Mouse (Mus musculus) limb, embryonic 13.5 days (tissue): ENCODE data around the gene Gm4763. TPM values are rescaled to one million over a fixed set of nuclear protein-coding genes. Genes with fewer than 3 reads are reported as not detected.
"Not testable (repeated sequence)": the region's sequence is repeated elsewhere in the genome, so short reads cannot be mapped to it uniquely, and the experiment has no call there.

ENCODE experiments used
- ATAC-seq: fragments of 200-750 bp; cut with Nextera tagmentation; 2 replicates; pipeline ENCODE4 v1.8.0; 2017; ENCODE audit warnings: low read depth, moderate number of reproducible peaks, moderate TSS enrichment; ENCODE audit not compliant: low FRiP score
- H3K27ac ChIP-seq: fragments of 300-500 bp; sonication (generic); 2 replicates; pipeline ENCODE4 v1.5.1; 2015; ENCODE audit warnings: inconsistent platforms, mild to moderate bottlenecking, moderate library complexity
- H3K27me3 ChIP-seq: fragments of 300-500 bp; sonication (generic); 2 replicates; pipeline ENCODE4 v1.6.1; 2015; ENCODE audit warnings: mild to moderate bottlenecking, inconsistent platforms
- H3K36me3 ChIP-seq: fragments of 300-500 bp; sonication (generic); 2 replicates; pipeline ENCODE4 v1.6.1; 2015; ENCODE audit warnings: inconsistent platforms, mild to moderate bottlenecking, moderate library complexity
- H3K4me1 ChIP-seq: fragments of 300-500 bp; sonication (generic); 2 replicates; pipeline ENCODE4 v1.6.1; 2015; ENCODE audit warnings: inconsistent platforms
- H3K4me2 ChIP-seq: fragments of 300-500 bp; sonication (generic); replicated peaks from 2 replicates; pipeline ENCODE4 v1.6.1; 2015; ENCODE audit warnings: inconsistent platforms, mild to moderate bottlenecking, moderate library complexity
- H3K4me3 ChIP-seq: fragments of 300-500 bp; sonication (generic); 2 replicates; pipeline ENCODE4 v1.5.1; 2015; ENCODE audit warnings: moderate library complexity, mild to moderate bottlenecking, inconsistent platforms
- H3K9ac ChIP-seq: fragments of 300-500 bp; sonication (generic); 2 replicates; pipeline ENCODE4 v1.6.1; 2015; ENCODE audit warnings: mild to moderate bottlenecking, inconsistent platforms
- H3K9me3 ChIP-seq: fragments of 300-500 bp; sonication (generic); 2 replicates; pipeline ENCODE4 v1.6.1; 2016; ENCODE audit warnings: inconsistent platforms
- WGBS: fragments of 180-500 bp; shearing (Covaris S2); methylation state at CpG from one replicate; pipeline ENCODE4 v1.1.7; 2015; 5-methylcytosine and 5-hydroxymethylcytosine counted together
- polyA plus RNA-seq: library from polyadenylated mRNA; unstranded; fragments of >200 nt; fragmentation: Nextera tagmentation; extraction: Ambion mirVana; gene quantifications from 2 replicates; pipeline ENCODE4 v1.2.1, GENCODE M21; 2015

Gm4763 gene
- polyA plus RNA-seq, 1 experiment from 2014 or later = not detected

DNA sequence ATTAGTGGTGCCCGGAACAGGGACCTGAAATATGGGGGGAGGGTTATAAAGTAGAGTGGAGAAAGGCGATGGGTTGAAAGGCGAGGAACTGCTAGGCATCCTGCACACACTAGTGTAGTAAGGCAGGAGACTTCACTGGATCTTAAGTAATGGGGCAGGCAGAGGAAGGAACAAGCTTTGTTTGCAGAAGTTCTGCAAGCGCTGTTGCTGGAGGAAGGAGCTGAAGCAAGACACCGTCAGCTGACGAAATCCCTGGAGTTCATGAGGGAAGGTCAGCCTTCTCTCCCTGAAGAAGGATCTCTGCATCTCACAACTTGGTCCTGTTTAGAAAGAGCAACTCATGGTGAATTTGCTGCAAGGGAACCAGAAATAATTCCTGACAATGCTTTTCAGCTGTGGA, 11.7 kb downstream of the Gm4763 start:
- 71% methylated on average over 6 of the region's 6 CpGs for WGBS
- no peaks in the 10 kb centered on the region for H3K4me1 ChIP-seq
- H3K4me3 ChIP-seq = no peak overlapping the region
- H3K36me3 ChIP-seq = no peaks in the 10 kb centered on the region
- no peak overlapping the region for H3K9ac ChIP-seq
- H3K9me3 ChIP-seq = no peaks in the 10 kb centered on the region
- H3K27ac ChIP-seq = no peak overlapping the region
- H3K4me2 ChIP-seq = no peak overlapping the region
- no peak for ATAC-seq
- H3K27me3 ChIP-seq = no peaks in the 10 kb centered on the region

DNA sequence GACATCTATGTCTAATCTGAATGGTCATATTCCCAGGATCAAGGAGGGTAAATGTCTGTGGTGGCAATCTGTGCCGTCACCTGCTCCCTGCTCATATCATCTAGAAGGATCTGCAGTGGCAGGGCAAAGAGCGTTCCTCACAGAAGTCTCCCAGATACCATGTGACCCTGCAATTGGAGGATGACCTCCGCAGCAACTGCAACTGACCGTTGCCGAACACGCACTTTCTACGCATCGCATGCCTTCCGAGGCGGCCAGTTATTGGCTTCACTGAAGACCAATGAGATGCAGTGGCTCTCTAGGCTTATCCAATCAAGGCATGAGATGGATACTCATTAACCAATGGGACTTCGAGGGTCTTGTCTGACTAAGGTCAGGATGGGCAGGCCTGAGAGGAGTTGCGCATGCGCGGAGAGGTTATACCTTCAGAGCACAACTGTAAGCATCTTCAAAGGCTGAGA, 17.8 kb downstream of the Gm4763 start, which contains the start of gene BC049730:
TSS of gene BC049730 (plus strand) at position 411 of the 461 bp plus-strand sequence.
- Histone ChIP-seq H3K27ac (no peak within 1 kb of the TSS), H3K4me1 (no peaks in the 10 kb centered on the region), H3K9me3 (no peaks in the 10 kb centered on the region), H3K4me3 (no peak within 1 kb of the TSS), H3K4me2 (no peak within 1 kb of the TSS), H3K36me3 (no peaks in the 10 kb centered on the region), H3K9ac (no peak within 1 kb of the TSS), H3K27me3 (no peaks in the 10 kb centered on the region)
- no peak for ATAC-seq
- WGBS = 93% methylated on average over 14 of the region's 14 CpGs

DNA sequence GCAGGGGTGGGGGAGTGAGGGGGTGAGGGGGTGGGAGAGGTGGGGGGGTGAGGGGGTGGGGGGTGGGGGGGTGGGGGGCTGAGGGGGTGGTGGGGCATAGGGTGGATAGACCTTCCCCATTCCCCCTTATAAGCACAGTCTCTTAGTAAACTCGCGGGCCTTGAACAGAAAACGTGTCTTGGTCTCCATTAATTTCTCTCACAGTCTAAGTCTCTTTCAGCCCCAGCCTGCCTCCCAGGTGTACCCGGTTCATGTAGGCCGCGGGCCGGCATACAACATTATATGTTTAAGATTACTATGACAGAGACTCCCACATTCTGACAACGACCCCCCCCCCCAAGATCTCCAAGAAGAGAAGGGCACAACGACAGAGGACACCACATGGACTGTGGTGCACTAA, 23.9 kb downstream of the Gm4763 start:
- WGBS = 81% methylated on average over 9 of the region's 9 CpGs
- not testable (repeated sequence) for H3K4me1 ChIP-seq, H3K4me2 ChIP-seq, H3K9ac ChIP-seq, H3K36me3 ChIP-seq, H3K27ac ChIP-seq, H3K4me3 ChIP-seq, H3K27me3 ChIP-seq, H3K9me3 ChIP-seq, ATAC-seq

GRCm38 (mm10) chr7:24697891-24698290, 28.8 kb downstream of the Gm4763 start:
- H3K9me3 ChIP-seq, H3K27me3 ChIP-seq, H3K36me3 ChIP-seq, H3K9ac ChIP-seq, H3K27ac ChIP-seq, ATAC-seq, H3K4me3 ChIP-seq, H3K4me2 ChIP-seq, H3K4me1 ChIP-seq: not testable (repeated sequence)
- WGBS = 80% methylated on average over 4 of the region's 4 CpGs

- not testable (repeated sequence) for H3K36me3 ChIP-seq, H3K4me1 ChIP-seq, H3K9ac ChIP-seq, H3K4me2 ChIP-seq, H3K9me3 ChIP-seq, H3K27me3 ChIP-seq, H3K27ac ChIP-seq, ATAC-seq, H3K4me3 ChIP-seq
- WGBS = 73% methylated on average over 3 of the region's 3 CpGs
Measured at GRCm38 (mm10) chr7:24692693-24693092, 34.0 kb downstream of the Gm4763 start.

GRCm38 (mm10) chr7:24687519-24687918, 39.2 kb downstream of the Gm4763 start:
- H3K36me3 ChIP-seq, H3K4me2 ChIP-seq, ATAC-seq, H3K27me3 ChIP-seq, H3K9ac ChIP-seq, H3K9me3 ChIP-seq, H3K4me1 ChIP-seq, H3K27ac ChIP-seq, H3K4me3 ChIP-seq: not testable (repeated sequence)
- WGBS = 91% methylated on average over 10 of the region's 10 CpGs

DNA sequence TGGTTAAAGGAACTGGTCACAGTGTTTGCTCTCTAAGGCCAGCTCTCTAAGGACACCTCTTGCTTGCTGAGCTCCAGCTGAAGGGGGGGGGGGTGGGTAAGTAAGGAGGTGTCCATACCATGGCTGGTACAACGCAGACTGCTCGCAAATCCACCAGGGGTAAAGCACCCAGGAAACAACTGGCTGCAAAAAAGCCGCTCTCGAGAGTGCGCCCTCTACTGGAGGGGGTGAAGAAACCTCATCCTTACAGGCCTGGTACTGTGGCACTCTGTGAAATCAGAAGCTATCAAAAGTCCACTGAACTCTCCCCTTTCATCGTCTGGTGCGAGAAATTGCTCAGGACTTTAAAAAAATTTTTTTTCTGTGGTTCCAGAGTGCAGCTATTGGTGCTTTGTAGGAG, 42.6 kb downstream of the Gm4763 start:
- not testable (repeated sequence) for H3K36me3 ChIP-seq, H3K4me3 ChIP-seq, H3K4me2 ChIP-seq, ATAC-seq, H3K27me3 ChIP-seq, H3K9me3 ChIP-seq, H3K27ac ChIP-seq, H3K4me1 ChIP-seq, H3K9ac ChIP-seq
- 71% methylated on average over 7 of the region's 7 CpGs for WGBS

GRCm38 (mm10) chr7:24676575-24676974, 50.1 kb downstream of the Gm4763 start, which contains the start of gene Tex101:
Tex101 (minus strand) TSS chr7:24676675.
- Histone ChIP-seq H3K9me3 (no peaks in the 10 kb centered on the region), H3K36me3 (no peaks in the 10 kb centered on the region), H3K27ac (no peak within 1 kb of the TSS), H3K4me2 (no peak within 1 kb of the TSS), H3K4me1 (no peaks in the 10 kb centered on the region), H3K4me3 (no peak within 1 kb of the TSS), H3K9ac (no peak within 1 kb of the TSS), H3K27me3 (no peaks in the 10 kb centered on the region)
- 85% methylated on average over 9 of the region's 9 CpGs for WGBS
- ATAC-seq = no peak

- 90% methylated on average over 23 of the region's 23 CpGs for WGBS
Measured at GRCm38 (mm10) chr7:24671944-24672439, 54.7 kb downstream of the Gm4763 start.

More at GRCm38 (mm10) chr7:24671944-24672439, 54.7 kb downstream of the Gm4763 start:
- no peak overlapping the region for H3K4me3 ChIP-seq
- no peak overlapping the region for H3K4me2 ChIP-seq
- no peaks in the 10 kb centered on the region for H3K27me3 ChIP-seq
- no peak for ATAC-seq
- no peak overlapping the region for H3K27ac ChIP-seq
- H3K4me1 ChIP-seq = no peaks in the 10 kb centered on the region
- H3K36me3 ChIP-seq = no peaks in the 10 kb centered on the region
- no peak overlapping the region for H3K9ac ChIP-seq
- no peaks in the 10 kb centered on the region for H3K9me3 ChIP-seq

Other genes with a start within 250 kb of the Gm4763 start
- 6.3 and 6.5 TPM in 2 replicates for gene Cadm4, start 244.9 kb downstream of the Gm4763 start, polyA plus RNA-seq
- gene Zfp428, start 219.9 kb downstream of the Gm4763 start, polyA plus RNA-seq = 64.2 and 68.3 TPM in 2 replicates
- gene AC161166.1, start 214.5 kb downstream of the Gm4763 start, polyA plus RNA-seq = 0.42 and 0.66 TPM in 2 replicates
- gene Irgq, start 196.2 kb downstream of the Gm4763 start, polyA plus RNA-seq = 6.8 and 8.1 TPM in 2 replicates
- not detected in 2 replicates for gene Pinlyp, start 180.8 kb downstream of the Gm4763 start, polyA plus RNA-seq
- gene Xrcc1, start 180.6 kb downstream of the Gm4763 start, polyA plus RNA-seq = 125 and 131 TPM in 2 replicates
- 28.2 TPM in 2 replicates for gene Ethe1, start 139.4 kb downstream of the Gm4763 start, polyA plus RNA-seq
- gene Zfp575, start 139.3 kb downstream of the Gm4763 start, polyA plus RNA-seq = 5.9 and 6.2 TPM in 2 replicates
- gene Phldb3, start 116.1 kb downstream of the Gm4763 start, polyA plus RNA-seq = 0.24 and 0.34 TPM in 2 replicates
- gene Lypd3, start 90.4 kb downstream of the Gm4763 start, polyA plus RNA-seq = 7.9 and 10.2 TPM in 2 replicates
- not detected in 2 replicates for gene Tex101, start 50.2 kb downstream of the Gm4763 start, polyA plus RNA-seq
- not detected in 2 replicates for gene BC049730, start 17.7 kb downstream of the Gm4763 start, polyA plus RNA-seq
- gene Cd177, start 33.4 kb upstream of the Gm4763 start, polyA plus RNA-seq = not detected in 2 replicates
- gene Ceacam10, start 50.3 kb upstream of the Gm4763 start, polyA plus RNA-seq = 0.39 TPM in 1 of 2 replicates, not detected in the other
- 19.5 and 23.9 TPM in 2 replicates for gene Gm9844, start 135.3 kb upstream of the Gm4763 start, polyA plus RNA-seq
- gene Lypd4, start 143.0 kb upstream of the Gm4763 start, polyA plus RNA-seq = not detected in 2 replicates
- not detected in 2 replicates for gene Dmrtc2, start 143.1 kb upstream of the Gm4763 start, polyA plus RNA-seq
- 2,528 and 2,568 TPM in 2 replicates for gene Rps19, start 157.5 kb upstream of the Gm4763 start, polyA plus RNA-seq
- gene Cd79a, start 170.5 kb upstream of the Gm4763 start, polyA plus RNA-seq = 0.45 and 0.86 TPM in 2 replicates
- gene Arhgef1, start 176.0 kb upstream of the Gm4763 start, polyA plus RNA-seq = 131 and 132 TPM in 2 replicates
- gene Gm4881, start 217.6 kb upstream of the Gm4763 start, polyA plus RNA-seq = not detected in 2 replicates
- gene Rabac1, start 245.8 kb upstream of the Gm4763 start, polyA plus RNA-seq = 138 and 146 TPM in 2 replicates